Mouse (Mus musculus) limb, embryonic 11.5 days (tissue): ENCODE results near the gene Pak3. TPM values are rescaled to one million over a fixed set of nuclear protein-coding genes. Genes with fewer than 3 reads are reported as not detected.

Experiments used
- ATAC-seq: fragments of 200-750 bp; cut with Nextera tagmentation; 2 replicates; pipeline ENCODE4 v1.8.0; 2017; ENCODE audit warnings: low read depth; ENCODE audit not compliant: insufficient number of reproducible peaks, low FRiP score, low TSS enrichment
- DNase-seq: peaks from one replicate; pipeline ENCODE4 v3.0.0-alpha.2; 2015; ENCODE audit warnings: low spot score
- H3K27ac ChIP-seq: fragments of 300-500 bp; sonication (generic); replicated peaks from 2 replicates; pipeline ENCODE4 v1.5.1; 2014; ENCODE audit warnings: low read depth, mild to moderate bottlenecking, low read length
- H3K27me3 ChIP-seq: fragments of 300-500 bp; sonication (generic); 2 replicates; pipeline ENCODE4 v1.6.1; 2014; ENCODE audit warnings: mild to moderate bottlenecking, low read length, mixed read lengths; ENCODE audit not compliant: control insufficient read depth, insufficient read depth
- H3K36me3 ChIP-seq: fragments of 300-500 bp; sonication (generic); 2 replicates; pipeline ENCODE4 v1.6.1; 2014; ENCODE audit warnings: mild to moderate bottlenecking, low read length, moderate library complexity, mixed read lengths; ENCODE audit not compliant: control insufficient read depth, insufficient read depth
- H3K4me1 ChIP-seq: fragments of 300-500 bp; sonication (generic); 2 replicates; pipeline ENCODE4 v1.6.1; 2014; ENCODE audit warnings: low read length, mixed read lengths; ENCODE audit not compliant: control insufficient read depth, insufficient read depth
- H3K4me2 ChIP-seq: fragments of 300-500 bp; sonication (generic); 2 replicates; pipeline ENCODE4 v1.6.1; 2014; ENCODE audit warnings: low read depth, mild to moderate bottlenecking, moderate library complexity; ENCODE audit not compliant: severe bottlenecking
- H3K4me3 ChIP-seq: fragments of 300-500 bp; sonication (generic); 2 replicates; pipeline ENCODE4 v1.5.1; 2014; ENCODE audit warnings: low read depth, low read length
- H3K9ac ChIP-seq: fragments of 300-500 bp; sonication (generic); 2 replicates; pipeline ENCODE4 v1.6.1; 2014; ENCODE audit warnings: mild to moderate bottlenecking, low read length
- H3K9me3 ChIP-seq: fragments of 300-500 bp; sonication (generic); 2 replicates; pipeline ENCODE4 v1.6.1; 2016; ENCODE audit warnings: low read length; ENCODE audit not compliant: control insufficient read depth
- WGBS: fragments of 180-500 bp; shearing (Covaris S2); extraction: QIAGEN DNeasy Blood & Tissue Kit; methylation state at CpG from one replicate; pipeline ENCODE4 v1.1.7; 2014; 5-methylcytosine and 5-hydroxymethylcytosine counted together
- polyA plus RNA-seq: library from polyadenylated mRNA; unstranded; fragments of >200 nt; fragmentation: Nextera tagmentation; extraction: Ambion mirVana; gene quantifications from 2 replicates; pipeline ENCODE4 v1.2.1, GENCODE M21; 2014

The Pak3 gene
- polyA plus RNA-seq, 1 experiment from 2014 or later: 10.9 TPM

DNA sequence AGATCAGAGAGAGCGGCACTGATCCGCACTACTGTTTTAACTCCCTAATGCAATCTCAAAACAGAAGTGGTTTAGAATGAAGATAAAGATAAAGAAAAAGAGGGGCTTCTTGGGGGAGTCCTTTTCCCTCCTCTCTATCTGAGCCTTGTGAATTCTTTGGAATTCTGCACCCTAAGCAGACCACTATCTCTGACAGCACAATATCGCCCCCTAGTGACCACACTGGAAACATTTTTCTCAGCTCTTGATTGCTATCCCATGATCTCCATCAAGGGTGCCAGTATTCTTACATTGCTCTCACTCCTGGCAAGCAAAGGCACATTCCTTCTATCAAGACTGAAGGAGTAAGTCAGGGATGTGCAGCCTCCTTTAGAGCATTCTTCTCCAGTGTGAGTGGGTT, 149.9 kb downstream of the Pak3 start:
- ATAC-seq: no peak
- 43% methylated on average over 3 of the region's 3 CpGs for WGBS
- H3K27me3 ChIP-seq: 0 out of 2 replicates have a peak, but pooled peaks cover 6% of the 10 kb centered on the region
- H3K9ac ChIP-seq: no peak overlapping the region
- no peaks in the 10 kb centered on the region for H3K4me1 ChIP-seq
- H3K9me3 ChIP-seq: no peaks in the 10 kb centered on the region
- no peak overlapping the region for H3K4me3 ChIP-seq
- no peak overlapping the region for H3K27ac ChIP-seq
- peak; percentile 52 for DNase-seq
- no peak overlapping the region for H3K4me2 ChIP-seq
- H3K36me3 ChIP-seq: no peaks in the 10 kb centered on the region

DNA sequence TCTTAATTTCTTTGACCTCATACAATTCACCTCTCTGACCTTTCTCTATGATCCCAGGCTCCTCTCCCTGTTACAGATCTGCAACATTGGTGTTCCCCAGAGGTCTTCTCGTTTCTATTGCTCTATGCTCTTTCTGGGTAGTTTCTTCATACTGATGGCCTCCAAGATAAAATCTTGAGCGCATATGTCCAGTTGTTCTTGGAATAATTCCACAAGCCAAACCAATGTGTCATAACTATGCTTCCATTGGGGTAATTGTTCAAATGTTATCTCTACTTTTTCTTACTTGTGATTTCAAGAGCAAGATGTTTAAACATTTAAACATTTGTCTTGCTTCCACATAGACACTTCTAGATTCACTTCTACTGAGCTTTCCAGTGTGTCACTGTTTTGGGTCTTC, 160.2 kb downstream of the Pak3 start:
- H3K9me3 ChIP-seq: no peaks in the 10 kb centered on the region
- no peaks in the 10 kb centered on the region for H3K27me3 ChIP-seq
- no peak for ATAC-seq
- WGBS: 80% methylated on average over 2 of the region's 2 CpGs
- no peak for DNase-seq
- no peak overlapping the region for H3K4me3 ChIP-seq
- no peaks in the 10 kb centered on the region for H3K4me1 ChIP-seq
- H3K36me3 ChIP-seq: no peaks in the 10 kb centered on the region
- H3K4me2 ChIP-seq: no peak overlapping the region
- no peak overlapping the region for H3K27ac ChIP-seq
- H3K9ac ChIP-seq: no peak overlapping the region

DNA sequence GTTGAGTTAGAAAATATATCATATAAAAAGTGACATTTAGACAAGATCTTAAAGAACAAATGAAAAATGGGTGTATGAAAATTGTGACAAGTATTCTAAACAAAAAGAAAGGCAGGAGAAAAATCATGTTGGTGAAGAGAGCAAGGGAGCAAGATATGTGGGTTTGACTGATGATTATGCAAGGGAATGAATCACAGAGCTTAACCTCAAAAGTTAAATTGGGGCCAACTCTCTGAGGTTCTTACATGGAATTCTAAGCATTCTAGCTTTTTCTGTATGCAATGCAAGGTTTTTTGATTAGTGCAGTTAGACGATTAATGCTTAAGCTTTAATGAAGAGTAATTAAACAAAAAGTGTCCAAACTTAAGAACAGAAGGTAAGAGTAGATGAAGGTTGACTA, 203.9 kb downstream of the Pak3 start:
- ATAC-seq (no peak), DNase-seq (no peak)
- Histone ChIP-seq H3K4me2 (no peak overlapping the region), H3K27ac (no peak overlapping the region), H3K9ac (no peak overlapping the region), H3K4me1 (no peaks in the 10 kb centered on the region), H3K9me3 (no peaks in the 10 kb centered on the region), H3K36me3 (no peaks in the 10 kb centered on the region), H3K27me3 (no peaks in the 10 kb centered on the region), H3K4me3 (no peak overlapping the region)
- 85% methylated on average over 1 of the region's 1 CpGs for WGBS

DNA sequence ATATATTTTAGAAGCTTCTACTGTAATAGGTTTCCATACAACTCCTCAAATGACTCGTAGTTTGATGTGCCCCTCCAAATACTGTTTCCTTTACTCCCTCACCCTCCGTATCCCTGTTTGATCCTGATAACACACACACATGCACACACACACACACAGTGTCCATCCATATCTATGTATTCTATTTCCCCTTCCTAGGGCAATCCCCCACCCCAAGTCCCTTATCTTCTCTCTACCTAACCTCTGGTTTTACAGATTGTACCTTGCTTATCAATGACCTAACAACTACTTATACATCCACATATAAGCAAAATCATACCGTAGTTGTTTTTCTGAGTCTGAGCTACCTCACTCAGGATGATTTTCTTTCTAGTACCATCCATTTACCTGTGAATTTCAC, 207.0 kb downstream of the Pak3 start:
- no peak overlapping the region for H3K4me3 ChIP-seq
- H3K4me1 ChIP-seq: no peaks in the 10 kb centered on the region
- H3K36me3 ChIP-seq: no peaks in the 10 kb centered on the region
- DNase-seq: no peak
- H3K27me3 ChIP-seq: no peaks in the 10 kb centered on the region
- no peaks in the 10 kb centered on the region for H3K9me3 ChIP-seq
- H3K4me2 ChIP-seq: no peak overlapping the region
- ATAC-seq: no peak
- 95% methylated on average over 3 of the region's 3 CpGs for WGBS
- no peak overlapping the region for H3K27ac ChIP-seq
- no peak overlapping the region for H3K9ac ChIP-seq

GRCm38 (mm10) chrX:143736035-143736434, 217.6 kb downstream of the Pak3 start:
- Histone ChIP-seq H3K9ac (no peak overlapping the region), H3K9me3 (no peaks in the 10 kb centered on the region), H3K4me1 (no peaks in the 10 kb centered on the region), H3K4me3 (no peak overlapping the region), H3K27ac (no peak overlapping the region), H3K27me3 (no peaks in the 10 kb centered on the region), H3K4me2 (no peak overlapping the region), H3K36me3 (no peaks in the 10 kb centered on the region)
- DNase-seq: peak; percentile 29
- 38% methylated on average over 4 of the region's 4 CpGs for WGBS
- ATAC-seq: no peak

- Histone ChIP-seq H3K27ac (no peak overlapping the region), H3K27me3 (peaks cover 3% of the 10 kb centered on the region; the same call in 1 of the 2 replicates), H3K4me2 (no peak overlapping the region), H3K9ac (no peak overlapping the region), H3K9me3 (no peaks in the 10 kb centered on the region), H3K4me3 (no peak overlapping the region), H3K36me3 (no peaks in the 10 kb centered on the region), H3K4me1 (no peaks in the 10 kb centered on the region)
- no peak for ATAC-seq
- peak; percentile 56 for DNase-seq
- 12% methylated on average over 2 of the region's 2 CpGs for WGBS
Measured at GRCm38 (mm10) chrX:143739171-143739570, 220.8 kb downstream of the Pak3 start.

DNA sequence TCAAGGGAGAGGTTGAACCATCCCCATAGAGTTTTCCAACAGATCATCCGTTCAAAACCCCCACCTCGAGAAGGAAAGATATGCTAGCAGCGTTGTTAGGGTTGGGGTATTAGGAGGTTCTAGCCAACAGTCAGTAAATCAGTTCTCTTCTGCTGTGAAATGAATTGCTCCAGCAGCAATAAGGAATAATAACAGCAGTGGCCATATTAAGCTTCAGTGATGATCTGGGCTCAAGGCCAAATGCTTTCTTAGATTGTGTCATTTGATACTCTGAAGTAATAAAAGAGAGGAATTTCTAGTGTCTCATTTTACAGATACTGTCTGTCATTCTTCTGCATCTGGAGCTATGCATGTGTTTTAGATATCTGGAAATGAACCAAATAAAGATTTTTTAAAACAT, 244.2 kb downstream of the Pak3 start:
- Histone ChIP-seq H3K36me3 (no peaks in the 10 kb centered on the region), H3K9ac (no peak overlapping the region), H3K27me3 (no peaks in the 10 kb centered on the region), H3K9me3 (no peaks in the 10 kb centered on the region), H3K4me3 (no peak overlapping the region), H3K4me2 (no peak overlapping the region), H3K27ac (no peak overlapping the region), H3K4me1 (no peaks in the 10 kb centered on the region)
- DNase-seq (no peak), ATAC-seq (no peak)
- WGBS: 64% methylated on average over 3 of the region's 3 CpGs

DNA sequence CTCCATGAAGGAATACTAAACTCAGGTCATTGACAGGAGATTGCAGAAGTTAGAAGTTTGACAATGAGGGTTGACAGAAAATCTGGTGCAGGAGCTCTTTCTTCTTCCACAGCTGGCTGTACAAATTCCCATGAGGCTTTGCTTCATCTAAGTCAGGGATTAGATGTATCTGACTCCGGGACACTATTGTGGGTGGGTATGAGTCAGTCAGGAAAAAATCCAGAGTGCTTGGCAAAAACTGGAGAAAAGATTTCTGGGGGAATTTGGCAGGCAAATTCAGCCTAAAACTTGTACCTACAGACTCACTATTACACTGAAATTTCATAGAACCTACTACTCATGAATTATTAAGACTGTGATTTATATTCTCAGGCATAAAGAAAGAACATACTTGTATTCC, 297.6 kb downstream of the Pak3 start:
- Histone ChIP-seq H3K4me3 (no peak overlapping the region), H3K36me3 (no peaks in the 10 kb centered on the region; the same call in 1 of the 2 replicates), H3K27ac (no peak overlapping the region), H3K4me2 (no peak overlapping the region), H3K9ac (no peak overlapping the region), H3K4me1 (no peaks in the 10 kb centered on the region), H3K27me3 (no peaks in the 10 kb centered on the region), H3K9me3 (no peaks in the 10 kb centered on the region)
- no peak for ATAC-seq
- DNase-seq: no peak
- WGBS: 86% methylated on average over 1 of the region's 1 CpGs

DNA sequence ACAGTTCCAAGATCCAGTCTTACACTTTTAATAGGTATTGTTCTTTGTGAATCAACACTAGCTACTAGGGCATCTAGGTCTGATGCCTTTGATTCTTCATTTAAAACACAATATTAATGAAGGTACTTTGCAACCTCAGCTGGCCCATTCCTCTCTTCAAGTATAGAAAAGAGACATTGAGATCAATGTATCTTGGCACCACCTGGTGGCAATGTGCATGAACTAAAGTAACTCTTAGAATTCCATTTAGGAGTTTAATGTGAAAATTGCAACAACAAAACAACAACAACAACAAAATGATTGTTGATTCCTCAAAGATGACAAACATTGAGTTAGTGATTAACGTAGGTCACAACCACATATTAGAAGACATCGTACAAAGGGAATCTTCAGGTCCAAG, 300.6 kb downstream of the Pak3 start:
- Histone ChIP-seq H3K36me3 (no peaks in the 10 kb centered on the region; the same call in 1 of the 2 replicates), H3K4me2 (no peak overlapping the region), H3K27ac (no peak overlapping the region), H3K4me3 (no peak overlapping the region), H3K27me3 (no peaks in the 10 kb centered on the region), H3K4me1 (no peaks in the 10 kb centered on the region), H3K9ac (no peak overlapping the region), H3K9me3 (no peaks in the 10 kb centered on the region)
- DNase-seq (no peak), ATAC-seq (no peak)
- 88% methylated on average over 2 of the region's 2 CpGs for WGBS
